8 mouse cellular contexts compared by ENCODE assay signal in genomic region chr3:84480006-84480897, GRCm38 (mm10). TPM values are rescaled to one million over a fixed set of nuclear protein-coding genes. Genes with fewer than 3 reads are reported as not detected.
DNase-seq lines count a peak whose midpoint lies in the region; ATAC-seq lines count a peak whose summit lies in the region.

Fhdc1 (minus strand) TSS chr3:84480429.

- no peaks in the 10 kb centered on the region for H3K9me3 ChIP-seq in forebrain, embryonic 14.5 days (replicated peaks; ENCODE audit: control insufficient read depth, low read length)
- H3K9me3 ChIP-seq in hindbrain, embryonic 15.5 days: no peaks in the 10 kb centered on the region
- no peaks in the 10 kb centered on the region for H3K9me3 ChIP-seq in limb, embryonic 10.5 days (replicated peaks)

- H3K27me3 ChIP-seq in forebrain, embryonic 14.5 days (replicated peaks; ENCODE audit: control insufficient read depth, insufficient read depth, low read length): peaks cover 38% of the 10 kb centered on the region
- 0 out of 2 replicates have a peak, but pooled peaks cover 18% of the 10 kb centered on the region for H3K27me3 ChIP-seq in hindbrain, embryonic 15.5 days
- peaks cover 84% of the 10 kb centered on the region for H3K27me3 ChIP-seq in limb, embryonic 10.5 days (ENCODE audit: low read depth, poor library complexity, severe bottlenecking)

- H3K4me1 ChIP-seq in forebrain, embryonic 14.5 days (ENCODE audit: control insufficient read depth, insufficient read depth, low read length): peaks cover 8% of the 10 kb centered on the region; the same call in 1 of the 2 replicates
- peaks cover 34% of the 10 kb centered on the region for H3K4me1 ChIP-seq in hindbrain, embryonic 15.5 days (replicated peaks)
- peaks cover 20% of the 10 kb centered on the region for H3K4me1 ChIP-seq in limb, embryonic 10.5 days

- peak; percentile 68 for ATAC-seq in forebrain, embryonic 14.5 days
- peak; percentile 81 for ATAC-seq in hindbrain, embryonic 15.5 days (ENCODE audit: low FRiP score, low read depth)

- H3K27ac ChIP-seq in forebrain, embryonic 14.5 days (ENCODE audit: low read depth, low read length): no peak within 1 kb of the TSS
- H3K27ac ChIP-seq in hindbrain, embryonic 15.5 days (replicated peaks): peak within 1 kb of the TSS; percentile 75
- H3K27ac ChIP-seq in limb, embryonic 10.5 days: peak within 1 kb of the TSS; percentile 67

- under 1% methylated on average over 74 of the region's 82 CpGs for WGBS in forebrain, embryonic 14.5 days
- under 1% methylated on average over 70 of the region's 82 CpGs for WGBS in hindbrain, embryonic 15.5 days
- WGBS in limb, embryonic 10.5 days: under 1% methylated on average over 81 of the region's 82 CpGs

- H3K36me3 ChIP-seq in forebrain, embryonic 14.5 days (ENCODE audit: control insufficient read depth, insufficient read depth, low read length): no peaks in the 10 kb centered on the region
- H3K36me3 ChIP-seq in hindbrain, embryonic 15.5 days: no peaks in the 10 kb centered on the region
- H3K36me3 ChIP-seq in limb, embryonic 10.5 days: no peaks in the 10 kb centered on the region

- H3K9ac ChIP-seq in forebrain, embryonic 14.5 days (ENCODE audit: low read length): peak within 1 kb of the TSS; percentile 68
- peak within 1 kb of the TSS; percentile 75 for H3K9ac ChIP-seq in hindbrain, embryonic 15.5 days

- DNase-seq in NIH3T3 (ENCODE audit: low read depth) (peak; percentile 68), adipocyte (ENCODE audit: low spot score) (no peak)
- DNase-seq in cerebellum, adult 11 months: peak; percentile 51
- DNase-seq in forebrain, embryonic 14.5 days (ENCODE audit: low spot score): peak; percentile 39
- DNase-seq in limb, embryonic 10.5 days (ENCODE audit: low spot score): peak; percentile 74
- DNase-seq in mesoderm, embryonic 11.5 days (ENCODE audit: low read depth, low spot score): peak; percentile 53
- peak; percentile 9 to 18 for DNase-seq in right cerebral cortex, postnatal 36 days (ENCODE audit: low spot score in 2 of 2)

- peak within 1 kb of the TSS; percentile 100 for H3K4me2 ChIP-seq in forebrain, embryonic 14.5 days (ENCODE audit: low read length)
- peak within 1 kb of the TSS; percentile 98 for H3K4me2 ChIP-seq in hindbrain, embryonic 15.5 days

- peak within 1 kb of the TSS; percentile 59 for H3K4me3 ChIP-seq in forebrain, embryonic 14.5 days (ENCODE audit: low read depth, low read length)
- H3K4me3 ChIP-seq in hindbrain, embryonic 15.5 days: peak within 1 kb of the TSS; percentile 80
- peak within 1 kb of the TSS; percentile 70 for H3K4me3 ChIP-seq in limb, embryonic 10.5 days

RNA-seq across cellular contexts. Expression of gene Fhdc1, which starts in this region (rescaled TPM):
- 1.3 and 2.8 TPM in 2 replicates for polyA plus RNA-seq in forebrain, embryonic 14.5 days (2014; fragmentation: Nextera tagmentation; extraction: Ambion mirVana)
- 5.4 and 7.1 TPM in 2 replicates for polyA plus RNA-seq in hindbrain, embryonic 15.5 days (2015; fragmentation: Nextera tagmentation; extraction: Ambion mirVana)
- polyA plus RNA-seq in limb, embryonic 10.5 days (2016; fragmentation: Nextera tagmentation; extraction: Ambion mirVana): 1.2 and 2.2 TPM in 2 replicates
